Mouse (Mus musculus) midbrain, embryonic 14.5 days (tissue): ENCODE results near the gene Fam174b. TPM values are rescaled to one million over a fixed set of nuclear protein-coding genes. Genes with fewer than 3 reads are reported as not detected.

Experiments used
- ATAC-seq: fragments of 200-750 bp; cut with Nextera tagmentation; 2 replicates; pipeline ENCODE4 v1.8.0; 2017; ENCODE audit warnings: moderate number of reproducible peaks, moderate library complexity; ENCODE audit not compliant: low FRiP score, low TSS enrichment
- DNase-seq: peaks from one replicate; pipeline ENCODE4 v3.0.0-alpha.2; 2015
- H3K27ac ChIP-seq: fragments of 300-500 bp; sonication (generic); replicated peaks from 2 replicates; pipeline ENCODE4 v1.5.1; 2014; ENCODE audit warnings: mild to moderate bottlenecking, low read depth, low read length, moderate library complexity
- H3K27me3 ChIP-seq: fragments of 300-500 bp; sonication (generic); 2 replicates; pipeline ENCODE4 v1.6.1; 2014; ENCODE audit warnings: low read length, control low read depth, mixed read lengths; ENCODE audit not compliant: control insufficient read depth, insufficient read depth
- H3K36me3 ChIP-seq: fragments of 300-500 bp; sonication (generic); 2 replicates; pipeline ENCODE4 v1.6.1; 2014; ENCODE audit warnings: low read length, control low read depth; ENCODE audit not compliant: control insufficient read depth, insufficient read depth
- H3K4me1 ChIP-seq: fragments of 300-500 bp; sonication (generic); 2 replicates; pipeline ENCODE4 v1.6.1; 2014; ENCODE audit warnings: mild to moderate bottlenecking, antibody characterized with exemption, low read length, control low read depth; ENCODE audit not compliant: control insufficient read depth, insufficient read depth
- H3K4me2 ChIP-seq: fragments of 300-500 bp; sonication (generic); 2 replicates; pipeline ENCODE4 v1.6.1; 2014; ENCODE audit warnings: mild to moderate bottlenecking, low read length, moderate library complexity
- H3K4me3 ChIP-seq: fragments of 300-500 bp; sonication (generic); replicated peaks from 2 replicates; pipeline ENCODE4 v1.5.1; 2014; ENCODE audit warnings: low read depth, low read length
- H3K9ac ChIP-seq: fragments of 300-500 bp; sonication (generic); replicated peaks from 2 replicates; pipeline ENCODE4 v1.6.1; 2014; ENCODE audit warnings: mild to moderate bottlenecking, low read length, moderate library complexity
- H3K9me3 ChIP-seq: fragments of 300-500 bp; sonication (generic); 2 replicates; pipeline ENCODE4 v1.6.1; 2016; ENCODE audit warnings: low read length, control low read depth, mixed read lengths; ENCODE audit not compliant: control insufficient read depth
- WGBS: fragments of 180-500 bp; shearing (Covaris S2); extraction: QIAGEN DNeasy Blood & Tissue Kit; methylation state at CpG from one replicate; pipeline ENCODE4 v1.1.7; 2014; 5-methylcytosine and 5-hydroxymethylcytosine counted together
- polyA plus RNA-seq: library from polyadenylated mRNA; unstranded; fragments of >200 nt; fragmentation: Nextera tagmentation; extraction: Ambion mirVana; gene quantifications from 2 replicates; pipeline ENCODE4 v1.2.1, GENCODE M21; 2014

Gene Fam174b
- polyA plus RNA-seq, 1 experiment from 2014 or later = 26.7 TPM

GRCm38 (mm10) chr7:73785815-73786214 is 45.7 kb downstream of the Fam174b start:
- WGBS = 93% methylated on average over 4 of the region's 4 CpGs
- H3K4me3 ChIP-seq = no peak overlapping the region
- DNase-seq (no peak), ATAC-seq (no peak)
- no peaks in the 10 kb centered on the region for H3K36me3 ChIP-seq
- no peaks in the 10 kb centered on the region for H3K9me3 ChIP-seq
- no peaks in the 10 kb centered on the region for H3K4me1 ChIP-seq
- no peak overlapping the region for H3K27ac ChIP-seq
- no peaks in the 10 kb centered on the region for H3K27me3 ChIP-seq
- H3K4me2 ChIP-seq = no peak overlapping the region
- no peak overlapping the region for H3K9ac ChIP-seq

GRCm38 (mm10) chr7:73787513-73787912 is 47.4 kb downstream of the Fam174b start:
- Histone ChIP-seq H3K4me1 (no peaks in the 10 kb centered on the region), H3K27me3 (no peaks in the 10 kb centered on the region), H3K27ac (no peak overlapping the region), H3K36me3 (no peaks in the 10 kb centered on the region), H3K4me3 (no peak overlapping the region), H3K9me3 (no peaks in the 10 kb centered on the region), H3K9ac (no peak overlapping the region), H3K4me2 (no peak overlapping the region)
- ATAC-seq (no peak), DNase-seq (peak; percentile 15)
- 88% methylated on average over 8 of the region's 8 CpGs for WGBS

DNA sequence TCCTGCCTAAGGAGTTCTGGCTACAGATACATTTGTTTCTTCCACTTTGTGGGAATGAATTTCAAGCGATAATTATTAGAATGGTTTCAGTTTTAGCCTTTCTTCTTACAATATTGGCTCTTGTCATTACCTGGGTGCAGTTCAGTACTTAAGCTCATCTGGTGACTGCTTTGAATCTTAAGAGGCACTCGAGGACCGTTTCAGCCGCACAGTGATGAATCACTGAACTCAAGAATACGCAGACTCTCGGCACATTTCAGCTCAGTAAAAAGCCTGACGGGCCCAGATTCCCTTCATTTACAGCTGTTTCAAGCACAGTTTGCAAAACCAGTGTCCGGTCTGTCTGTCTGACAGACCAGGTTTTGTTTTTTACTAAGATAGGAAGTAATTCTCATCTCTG is 51.0 kb downstream of the Fam174b start:
- peak; percentile 13 for DNase-seq

DNA sequence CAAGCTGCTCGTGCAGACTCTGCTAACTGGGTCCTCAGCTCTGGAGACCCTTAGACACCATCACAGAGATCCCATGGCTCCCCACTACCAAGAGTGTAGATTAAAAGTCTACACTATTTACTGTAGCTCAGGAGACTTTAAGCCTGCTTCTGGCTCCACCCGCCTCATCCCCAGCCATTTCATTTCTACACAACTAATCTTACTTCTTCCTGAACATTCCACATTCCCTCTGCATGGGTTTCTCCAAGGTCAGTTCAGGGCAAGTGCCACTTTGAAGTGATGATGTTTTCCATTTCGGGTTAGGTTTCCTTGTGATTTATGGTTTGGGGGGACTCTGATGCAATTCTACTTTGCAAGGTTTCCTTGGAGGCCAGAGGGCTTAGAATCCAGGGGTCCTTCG is 52.1 kb downstream of the Fam174b start:
- H3K27ac ChIP-seq = no peak overlapping the region
- no peak overlapping the region for H3K9ac ChIP-seq
- H3K4me3 ChIP-seq = no peak overlapping the region
- no peaks in the 10 kb centered on the region for H3K4me1 ChIP-seq
- ATAC-seq (no peak), DNase-seq (no peak)
- WGBS = 88% methylated on average over 4 of the region's 4 CpGs
- H3K27me3 ChIP-seq = no peaks in the 10 kb centered on the region
- H3K36me3 ChIP-seq = no peaks in the 10 kb centered on the region
- no peaks in the 10 kb centered on the region for H3K9me3 ChIP-seq
- H3K4me2 ChIP-seq = no peak overlapping the region

More for the DNA sequence above, 51.0 kb downstream of the Fam174b start:
- H3K9me3 ChIP-seq = no peaks in the 10 kb centered on the region
- H3K4me1 ChIP-seq = no peaks in the 10 kb centered on the region
- no peak overlapping the region for H3K9ac ChIP-seq
- ATAC-seq = no peak
- no peaks in the 10 kb centered on the region for H3K36me3 ChIP-seq
- WGBS = 64% methylated on average over 8 of the region's 8 CpGs
- no peak overlapping the region for H3K4me2 ChIP-seq
- H3K27me3 ChIP-seq = no peaks in the 10 kb centered on the region
- H3K27ac ChIP-seq = no peak overlapping the region
- no peak overlapping the region for H3K4me3 ChIP-seq

DNA sequence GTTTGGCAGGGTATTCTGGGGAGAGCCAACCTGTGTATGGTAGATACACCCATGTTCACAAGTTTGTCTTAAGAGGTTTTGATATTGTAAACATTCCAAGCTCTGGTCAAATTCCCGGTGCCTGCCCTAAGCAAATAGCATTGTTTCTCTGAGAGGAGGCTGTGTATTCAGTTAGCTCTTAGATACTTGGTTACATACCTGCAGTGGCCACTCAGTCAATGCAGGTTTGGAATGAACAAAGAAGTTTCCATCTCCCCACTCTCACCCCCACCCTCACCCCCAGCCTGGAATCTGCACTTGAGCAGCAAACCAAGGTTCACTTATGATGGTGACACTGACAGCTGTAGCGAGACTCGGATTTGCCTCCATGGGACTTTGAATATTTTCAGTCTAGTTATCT is 52.5 kb downstream of the Fam174b start:
- 62% methylated on average over 3 of the region's 3 CpGs for WGBS
- H3K9ac ChIP-seq = no peak overlapping the region
- H3K27me3 ChIP-seq = no peaks in the 10 kb centered on the region
- no peaks in the 10 kb centered on the region for H3K36me3 ChIP-seq
- H3K9me3 ChIP-seq = no peaks in the 10 kb centered on the region
- no peak overlapping the region for H3K4me3 ChIP-seq
- H3K4me1 ChIP-seq = no peaks in the 10 kb centered on the region
- DNase-seq = no peak
- H3K4me2 ChIP-seq = no peak overlapping the region
- ATAC-seq = no peak
- no peak overlapping the region for H3K27ac ChIP-seq

DNA sequence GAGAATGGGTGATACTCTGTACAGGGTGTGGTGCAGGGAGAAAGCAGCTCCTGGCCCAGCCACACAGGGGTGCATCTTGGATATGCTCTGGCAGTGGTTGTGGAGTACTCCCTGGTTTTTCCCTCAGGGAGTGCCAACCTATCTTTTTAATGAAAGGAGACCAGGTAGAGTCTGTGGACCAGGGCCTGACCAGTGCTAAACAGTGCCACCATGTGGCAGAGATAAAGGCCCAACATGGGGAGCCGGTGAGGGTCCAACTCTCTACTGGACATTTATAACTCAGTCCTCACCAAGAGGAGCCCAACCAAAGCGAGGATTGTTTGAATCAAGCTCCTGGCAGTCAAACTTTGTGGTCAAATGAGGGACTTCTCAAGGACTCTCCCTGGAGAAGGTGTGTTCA is 69.2 kb downstream of the Fam174b start:
- Histone ChIP-seq H3K9me3 (no peaks in the 10 kb centered on the region), H3K9ac (no peak overlapping the region), H3K27me3 (no peaks in the 10 kb centered on the region), H3K4me3 (no peak overlapping the region), H3K4me2 (no peak overlapping the region), H3K4me1 (no peaks in the 10 kb centered on the region), H3K27ac (no peak overlapping the region), H3K36me3 (no peaks in the 10 kb centered on the region)
- DNase-seq (peak; percentile 11), ATAC-seq (no peak)
- WGBS = 68% methylated on average over 2 of the region's 2 CpGs

DNA sequence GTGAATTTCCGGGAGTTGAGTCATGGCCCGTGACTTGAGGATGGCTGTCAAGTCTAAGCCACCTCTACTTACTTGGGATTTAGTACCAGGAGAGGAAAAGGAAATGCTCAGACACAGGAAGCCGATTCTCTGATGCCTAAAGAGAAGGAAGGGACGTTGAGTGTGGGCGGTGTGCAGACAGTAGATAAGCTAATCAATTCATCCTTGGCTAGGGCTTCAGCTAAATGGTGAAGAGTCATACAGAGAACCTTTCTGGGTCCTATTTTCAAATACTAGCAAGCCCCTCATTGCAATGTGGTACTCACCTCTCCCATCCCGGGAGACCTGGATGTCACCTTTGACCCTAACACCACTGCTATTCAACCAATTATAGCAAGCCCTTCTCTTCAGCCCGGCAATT is 71.3 kb downstream of the Fam174b start:
- H3K4me1 ChIP-seq = no peaks in the 10 kb centered on the region
- no peaks in the 10 kb centered on the region for H3K27me3 ChIP-seq
- no peaks in the 10 kb centered on the region for H3K36me3 ChIP-seq
- no peak overlapping the region for H3K4me2 ChIP-seq
- H3K27ac ChIP-seq = no peak overlapping the region
- ATAC-seq (no peak), DNase-seq (no peak)
- no peaks in the 10 kb centered on the region for H3K9me3 ChIP-seq
- no peak overlapping the region for H3K4me3 ChIP-seq
- 88% methylated on average over 7 of the region's 7 CpGs for WGBS
- H3K9ac ChIP-seq = no peak overlapping the region

DNA sequence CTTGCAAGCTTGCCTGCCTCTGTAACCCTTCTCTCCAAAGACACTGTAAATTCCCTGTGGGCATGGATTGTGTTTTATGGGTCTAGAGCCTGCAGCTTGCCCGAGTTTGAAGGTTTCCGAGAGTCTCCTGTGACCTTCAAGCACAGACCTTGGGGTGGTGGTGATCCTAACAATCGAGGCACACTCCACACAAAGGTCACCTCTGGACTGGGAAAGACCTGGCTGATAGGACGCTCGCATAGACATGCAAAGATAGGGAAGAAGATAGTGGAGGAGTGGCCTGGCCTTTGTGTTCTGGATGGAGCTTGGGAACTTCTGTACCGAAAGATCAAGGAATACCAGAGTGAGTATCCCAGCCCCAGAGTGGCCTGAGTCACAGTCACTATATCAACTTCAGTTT is 72.1 kb downstream of the Fam174b start:
- H3K27ac ChIP-seq = no peak overlapping the region
- H3K9ac ChIP-seq = no peak overlapping the region
- no peak for DNase-seq
- H3K4me2 ChIP-seq = no peak overlapping the region
- 84% methylated on average over 6 of the region's 6 CpGs for WGBS
- H3K9me3 ChIP-seq = no peaks in the 10 kb centered on the region
- H3K36me3 ChIP-seq = no peaks in the 10 kb centered on the region
- no peaks in the 10 kb centered on the region for H3K27me3 ChIP-seq
- no peak overlapping the region for H3K4me3 ChIP-seq
- H3K4me1 ChIP-seq = no peaks in the 10 kb centered on the region
- no peak for ATAC-seq

DNA sequence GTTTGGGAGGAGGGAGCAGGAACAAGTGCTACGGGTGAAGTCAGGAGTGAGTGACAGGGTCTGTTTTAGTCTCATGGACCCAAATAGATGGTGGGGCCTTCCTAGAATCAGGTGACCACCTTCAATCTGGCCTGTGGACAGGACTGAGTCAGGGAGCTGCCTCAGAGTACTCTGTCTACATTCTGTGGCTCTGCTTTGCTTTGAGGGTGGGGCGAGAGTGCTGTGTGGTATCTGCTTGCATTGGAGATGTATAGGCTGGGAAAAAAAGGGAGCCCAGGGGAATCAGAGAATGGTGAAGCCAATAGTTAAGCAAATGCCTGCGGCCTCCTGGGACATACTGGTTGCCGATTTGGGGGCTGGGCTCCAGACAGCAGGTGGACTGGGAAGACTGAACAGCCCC is 73.8 kb downstream of the Fam174b start:
- H3K27me3 ChIP-seq = no peaks in the 10 kb centered on the region
- WGBS = 78% methylated on average over 4 of the region's 4 CpGs
- H3K36me3 ChIP-seq = no peaks in the 10 kb centered on the region
- H3K9me3 ChIP-seq = no peaks in the 10 kb centered on the region
- ATAC-seq = no peak
- no peak for DNase-seq
- no peaks in the 10 kb centered on the region for H3K4me1 ChIP-seq
- no peak overlapping the region for H3K4me3 ChIP-seq
- no peak overlapping the region for H3K9ac ChIP-seq
- H3K4me2 ChIP-seq = no peak overlapping the region
- H3K27ac ChIP-seq = no peak overlapping the region
